Comparison of ENCODE assay signal across 14 mouse cellular contexts in the genomic region with DNA sequence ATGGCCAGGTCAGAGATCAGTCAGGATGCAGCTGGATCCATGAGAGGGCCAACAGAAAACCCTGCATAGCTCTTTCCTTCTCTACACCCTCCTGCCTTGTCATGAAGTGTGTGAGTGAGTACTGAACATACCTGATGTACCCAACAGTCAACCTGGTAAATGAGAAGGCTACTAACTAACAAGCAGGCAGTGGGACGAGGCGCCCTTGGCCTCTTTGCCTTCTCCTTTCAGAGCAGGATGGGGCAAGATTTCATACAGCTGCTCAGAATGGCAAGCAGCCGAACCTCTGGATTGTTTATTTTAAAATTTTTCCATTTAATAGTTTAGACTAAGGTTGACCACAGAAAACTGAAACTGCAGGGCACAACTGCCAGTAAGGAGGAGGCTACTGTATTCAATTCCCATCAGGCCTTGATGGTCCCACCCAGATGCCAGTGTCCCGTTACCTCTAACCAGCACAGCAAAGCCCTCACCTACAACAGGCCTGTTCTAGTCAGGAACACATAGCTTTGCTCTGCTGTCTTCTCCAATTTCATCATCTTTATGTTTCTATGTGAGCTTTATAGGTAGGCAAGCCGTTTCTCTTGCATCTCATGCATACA.
DNase-seq lines count a peak whose midpoint lies in the region; ATAC-seq and TF ChIP-seq lines count a peak whose summit lies in the region.
"Had no signal": no experiment of that assay in that cellular context is flagged by ENCODE, and none has a peak within 500 bp of the region (broad histone marks: within the 10 kb centered on the region; RNA-seq: fewer than 3 reads in every experiment).

No protein-coding gene starts in this region.

- WGBS in forebrain, embryonic 14.5 days, result 86% methylated on average over 5 of the region's 5 CpGs
- WGBS in forebrain, embryonic 10.5 days, result 91% methylated on average over 5 of the region's 5 CpGs
- WGBS in lung, embryonic 15.5 days, result 59% methylated on average over 5 of the region's 5 CpGs
- WGBS in limb, embryonic 14.5 days, result 75% methylated on average over 5 of the region's 5 CpGs
- WGBS in neural tube, embryonic 15.5 days, result 87% methylated on average over 5 of the region's 5 CpGs

- peaks cover 15% of the 10 kb centered on the region for H3K4me1 ChIP-seq in forebrain, embryonic 14.5 days (ENCODE audit: control insufficient read depth, insufficient read depth, low read length)
- H3K4me1 ChIP-seq in forebrain, embryonic 10.5 days, result peaks cover 19% of the 10 kb centered on the region; the same call in 1 of the 2 replicates
- H3K4me1 ChIP-seq in lung, embryonic 15.5 days, result peaks cover 12% of the 10 kb centered on the region
- peaks cover 8% of the 10 kb centered on the region for H3K4me1 ChIP-seq in limb, embryonic 14.5 days (ENCODE audit: control insufficient read depth, insufficient read depth, low read length)
- H3K4me1 ChIP-seq in neural tube, embryonic 15.5 days, result peaks cover 18% of the 10 kb centered on the region

- DNase-seq in forebrain, embryonic 14.5 days (ENCODE audit: low spot score), result no peak
- DNase-seq in forebrain, embryonic 10.5 days (ENCODE audit: extremely low spot score, low spot score), result no peak
- DNase-seq in lung, adult 18-20 months, result no peak
- DNase-seq in limb, embryonic 14.5 days (ENCODE audit: low spot score), result no peak
- DNase-seq in yolk sac, embryonic 10.5 days (ENCODE audit: low spot score), result no peak
- DNase-seq in gastrocnemius, postnatal 14 days, result no peak
- DNase-seq: left cerebral cortex, postnatal 4 days; spleen, adult 18-20 months; thymus, postnatal 14 days had no signal

- H3K9me3 ChIP-seq in forebrain, embryonic 14.5 days (replicated peaks; ENCODE audit: control insufficient read depth, low read length), result no peaks in the 10 kb centered on the region
- no peaks in the 10 kb centered on the region for H3K9me3 ChIP-seq in forebrain, embryonic 10.5 days
- H3K9me3 ChIP-seq in lung, embryonic 15.5 days, result no peaks in the 10 kb centered on the region
- H3K9me3 ChIP-seq in limb, embryonic 14.5 days (ENCODE audit: control insufficient read depth, low read length), result no peaks in the 10 kb centered on the region
- H3K9me3 ChIP-seq in neural tube, embryonic 15.5 days (replicated peaks), result no peaks in the 10 kb centered on the region
- H3K9me3 ChIP-seq: G1E had no signal

- no peak overlapping the region for H3K4me3 ChIP-seq in forebrain, embryonic 14.5 days (ENCODE audit: low read depth, low read length)
- H3K4me3 ChIP-seq in forebrain, embryonic 10.5 days, result no peak overlapping the region
- no peak overlapping the region for H3K4me3 ChIP-seq in lung, embryonic 15.5 days
- no peak overlapping the region for H3K4me3 ChIP-seq in limb, embryonic 14.5 days (replicated peaks; ENCODE audit: low read length)
- H3K4me3 ChIP-seq in neural tube, embryonic 15.5 days (replicated peaks), result no peak overlapping the region

- TF ChIP-seq POLR2A in limb, embryonic 14.5 days (IDR thresholded peaks at IDR 0.05; ENCODE audit: borderline replicate concordance, extremely low read depth, insufficient read depth, insufficient read length), result no peak

- peaks cover 35% of the 10 kb centered on the region for H3K36me3 ChIP-seq in forebrain, embryonic 14.5 days (ENCODE audit: control insufficient read depth, insufficient read depth, low read length)
- H3K36me3 ChIP-seq in forebrain, embryonic 10.5 days (replicated peaks), result peaks cover 51% of the 10 kb centered on the region
- peaks cover 14% of the 10 kb centered on the region; the same call in 1 of the 2 replicates for H3K36me3 ChIP-seq in lung, embryonic 15.5 days
- H3K36me3 ChIP-seq in limb, embryonic 14.5 days (ENCODE audit: control insufficient read depth, insufficient read depth, low read length), result peaks cover 30% of the 10 kb centered on the region
- peaks cover 34% of the 10 kb centered on the region for H3K36me3 ChIP-seq in neural tube, embryonic 15.5 days

- no peak overlapping the region for H3K4me2 ChIP-seq in forebrain, embryonic 14.5 days (ENCODE audit: low read length)
- no peak overlapping the region for H3K4me2 ChIP-seq in lung, embryonic 15.5 days
- no peak overlapping the region for H3K4me2 ChIP-seq in limb, embryonic 14.5 days (replicated peaks; ENCODE audit: low read depth, low read length, severe bottlenecking)
- H3K4me2 ChIP-seq in neural tube, embryonic 15.5 days, result no peak overlapping the region
- H3K4me2 ChIP-seq: heart, embryonic 11.5 days had no signal

- intact Hi-C loops in gastrocnemius, postnatal 14 days (cut with DNase I; ENCODE audit: low total_unique reads), result no loop called here

- no peak for ATAC-seq in forebrain, embryonic 14.5 days
- peak; percentile 32; the same call in 1 of the 2 replicates for ATAC-seq in lung, embryonic 15.5 days (ENCODE audit: borderline replicate concordance, extremely low read depth, low FRiP score, low TSS enrichment)
- no peak for ATAC-seq in limb, embryonic 14.5 days (ENCODE audit: low FRiP score, low read depth)
- ATAC-seq in neural tube, embryonic 15.5 days (ENCODE audit: low FRiP score), result no peak
- ATAC-seq: activated CD4-positive, CD25-positive, alpha-beta regulatory T cell, adult 4 months had no signal

- H3K27ac ChIP-seq in forebrain, embryonic 14.5 days (ENCODE audit: low read depth, low read length), result peak overlapping the region; percentile 63; the same call in 1 of the 2 replicates
- H3K27ac ChIP-seq in forebrain, embryonic 10.5 days, result no peak overlapping the region
- peak overlapping the region; percentile 61 for H3K27ac ChIP-seq in lung, embryonic 15.5 days
- H3K27ac ChIP-seq in limb, embryonic 14.5 days (replicated peaks; ENCODE audit: low read depth, low read length), result 0 out of 2 replicates have a peak overlapping the region, but pooled peaks have one; percentile 29
- peak overlapping the region; percentile 54; the same call in 1 of the 2 replicates for H3K27ac ChIP-seq in neural tube, embryonic 15.5 days (replicated peaks)

- no peaks in the 10 kb centered on the region for H3K27me3 ChIP-seq in forebrain, embryonic 14.5 days (replicated peaks; ENCODE audit: control insufficient read depth, insufficient read depth, low read length)
- H3K27me3 ChIP-seq in forebrain, embryonic 10.5 days (ENCODE audit: poor library complexity, severe bottlenecking), result no peaks in the 10 kb centered on the region
- no peaks in the 10 kb centered on the region for H3K27me3 ChIP-seq in lung, embryonic 15.5 days
- H3K27me3 ChIP-seq in limb, embryonic 14.5 days (ENCODE audit: control insufficient read depth, insufficient read depth, low read length), result no peaks in the 10 kb centered on the region
- H3K27me3 ChIP-seq in neural tube, embryonic 15.5 days (replicated peaks), result no peaks in the 10 kb centered on the region

- no peak overlapping the region for H3K9ac ChIP-seq in forebrain, embryonic 14.5 days (ENCODE audit: low read length)
- no peak overlapping the region for H3K9ac ChIP-seq in lung, embryonic 15.5 days
- no peak overlapping the region for H3K9ac ChIP-seq in limb, embryonic 14.5 days (ENCODE audit: low read depth, low read length, severe bottlenecking)
- H3K9ac ChIP-seq in neural tube, embryonic 15.5 days (replicated peaks), result no peak overlapping the region
